Mouse (Mus musculus) lung, embryonic 14.5 days (tissue): Measurements from ENCODE around the gene Pcyt2. TPM values are rescaled to one million over a fixed set of nuclear protein-coding genes. Genes with fewer than 3 reads are reported as not detected.

Experiments
- ATAC-seq: fragments of 200-750 bp; cut with Nextera tagmentation; 2 replicates; pipeline ENCODE4 v1.8.0; 2017; ENCODE audit warnings: mild to moderate bottlenecking, moderate TSS enrichment, moderate library complexity; ENCODE audit not compliant: insufficient read depth
- DNase-seq: peaks from one replicate; pipeline ENCODE4 v3.0.0-alpha.2; 2015
- H3K27ac ChIP-seq: fragments of 300-500 bp; sonication (generic); 2 replicates; pipeline ENCODE4 v1.5.1; 2014; ENCODE audit warnings: low read depth, mild to moderate bottlenecking, moderate library complexity
- H3K27me3 ChIP-seq: fragments of 300-500 bp; sonication (generic); 2 replicates; pipeline ENCODE4 v1.6.1; 2014; ENCODE audit warnings: low read length, control low read depth; ENCODE audit not compliant: insufficient read depth
- H3K36me3 ChIP-seq: fragments of 300-500 bp; sonication (generic); 2 replicates; pipeline ENCODE4 v1.6.1; 2014; ENCODE audit warnings: control low read depth; ENCODE audit not compliant: insufficient read depth
- H3K4me1 ChIP-seq: fragments of 300-500 bp; sonication (generic); 2 replicates; pipeline ENCODE4 v1.6.1; 2014; ENCODE audit warnings: antibody characterized with exemption, control low read depth; ENCODE audit not compliant: insufficient read depth
- H3K4me2 ChIP-seq: fragments of 300-500 bp; sonication (generic); 2 replicates; pipeline ENCODE4 v1.6.1; 2014; ENCODE audit warnings: mild to moderate bottlenecking
- H3K4me3 ChIP-seq: fragments of 300-500 bp; sonication (generic); 2 replicates; pipeline ENCODE4 v1.5.1; 2014; ENCODE audit warnings: low read depth, low read length
- H3K9ac ChIP-seq: fragments of 300-500 bp; sonication (generic); 2 replicates; pipeline ENCODE4 v1.6.1; 2014
- H3K9me3 ChIP-seq: fragments of 300-500 bp; sonication (generic); 2 replicates; pipeline ENCODE4 v1.6.1; 2016; ENCODE audit warnings: low read depth, low read length, control low read depth
- CTCF ChIP-seq: IDR thresholded peaks from 2 replicates; pipeline ENCODE4 v1.5.1; 2016; ENCODE audit warnings: antibody characterized with exemption, low read depth
- WGBS: fragments of 180-500 bp; shearing (Covaris S2); extraction: QIAGEN DNeasy Blood & Tissue Kit; methylation state at CpG from one replicate; pipeline ENCODE4 v1.1.7; 2014; 5-methylcytosine and 5-hydroxymethylcytosine counted together
- polyA plus RNA-seq: library from polyadenylated mRNA; unstranded; fragments of >200 nt; fragmentation: Nextera tagmentation; extraction: Ambion mirVana; gene quantifications from 2 replicates; pipeline ENCODE4 v1.2.1, GENCODE M21; 2014

Pcyt2 gene
- polyA plus RNA-seq, 1 experiment from 2014 or later: 99.5 TPM

DNA sequence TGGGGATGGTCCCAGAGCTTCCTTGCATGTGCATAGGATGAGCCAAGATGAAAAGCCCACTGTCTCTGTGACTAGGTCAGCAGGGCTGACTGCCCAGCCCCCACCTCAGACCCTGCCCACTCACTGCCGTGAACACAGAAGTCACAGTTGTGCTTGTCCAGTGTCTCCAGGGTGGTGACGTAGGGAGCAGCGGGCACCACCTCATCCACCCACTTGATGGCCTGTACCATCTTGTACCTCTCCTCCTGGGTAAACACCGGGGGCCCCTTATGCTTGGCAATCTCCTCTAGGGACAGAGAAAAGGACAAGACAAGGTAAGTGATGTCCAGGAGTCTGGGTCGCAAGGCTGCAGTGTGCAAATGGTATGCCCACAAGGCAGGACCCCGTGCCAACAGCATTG lies 2.6 kb downstream of the Pcyt2 start:
- Histone ChIP-seq H3K36me3 (peaks cover 73% of the 10 kb centered on the region), H3K27ac (no peak overlapping the region), H3K4me1 (peaks cover 4% of the 10 kb centered on the region; the same call in 1 of the 2 replicates), H3K9me3 (no peaks in the 10 kb centered on the region), H3K27me3 (no peaks in the 10 kb centered on the region), H3K4me3 (no peak overlapping the region), H3K4me2 (no peak overlapping the region), H3K9ac (no peak overlapping the region)
- no peak for TF ChIP-seq CTCF
- 92% methylated on average over 6 of the region's 6 CpGs for WGBS
- ATAC-seq (no peak), DNase-seq (no peak)

DNA sequence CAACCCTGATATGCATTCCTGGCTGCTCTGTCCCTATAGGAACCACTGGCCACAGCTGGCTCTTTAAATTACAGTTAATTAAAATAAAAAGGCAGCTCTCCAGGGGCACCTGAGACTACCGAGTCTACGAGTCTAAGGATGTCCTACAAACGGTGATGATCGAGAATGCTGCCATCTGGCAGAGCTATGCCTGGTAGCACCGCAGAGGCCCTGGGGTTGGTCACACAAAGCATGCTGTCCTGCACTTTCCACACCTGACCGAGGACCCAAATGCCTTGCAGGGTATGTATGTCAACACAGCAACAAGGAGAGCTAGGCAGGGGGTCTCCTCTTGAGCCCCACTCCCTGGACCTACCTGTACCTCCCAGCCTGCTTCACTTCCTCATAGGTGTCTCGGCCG lies 3.8 kb downstream of the Pcyt2 start:
- DNase-seq (no peak), ATAC-seq (no peak)
- peaks cover 71% of the 10 kb centered on the region for H3K36me3 ChIP-seq
- no peak overlapping the region for H3K4me3 ChIP-seq
- 88% methylated on average over 8 of the region's 8 CpGs for whole genome bisulfite sequencing
- peaks cover 4% of the 10 kb centered on the region; the same call in 1 of the 2 replicates for H3K4me1 ChIP-seq
- H3K27ac ChIP-seq: no peak overlapping the region
- H3K9me3 ChIP-seq: no peaks in the 10 kb centered on the region
- no peaks in the 10 kb centered on the region for H3K27me3 ChIP-seq
- no peak for TF ChIP-seq CTCF
- H3K9ac ChIP-seq: no peak overlapping the region
- no peak overlapping the region for H3K4me2 ChIP-seq

DNA sequence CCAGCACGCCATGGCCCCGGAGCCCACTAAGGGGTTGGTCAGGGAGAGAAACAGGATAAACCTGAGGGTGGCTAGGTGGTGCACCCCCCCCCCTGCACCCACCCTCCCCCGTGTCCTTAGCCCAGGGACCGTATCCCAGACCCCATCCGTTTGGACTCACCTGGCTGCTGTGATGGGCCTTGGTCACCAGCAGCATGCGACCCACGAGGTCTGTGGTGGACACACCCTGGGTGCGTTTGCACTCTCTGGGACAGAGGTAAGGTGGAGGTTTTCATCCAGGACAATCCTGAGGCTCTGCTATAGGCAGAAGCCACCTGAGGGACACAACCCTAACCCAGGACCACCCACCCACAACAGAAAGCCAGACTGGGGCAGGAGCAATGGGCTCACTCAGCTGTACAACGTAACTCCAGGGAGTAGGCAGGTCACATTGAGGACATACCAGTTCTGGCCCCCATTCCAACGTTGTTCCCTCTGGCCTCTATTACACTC lies 4.2 kb downstream of the Pcyt2 start:
- 85% methylated on average over 10 of the region's 10 CpGs for WGBS
- TF ChIP-seq CTCF: no peak
- Histone ChIP-seq H3K4me2 (no peak overlapping the region), H3K4me1 (peaks cover 8% of the 10 kb centered on the region), H3K36me3 (peaks cover 66% of the 10 kb centered on the region), H3K27ac (no peak overlapping the region), H3K9ac (no peak overlapping the region), H3K9me3 (no peaks in the 10 kb centered on the region), H3K27me3 (no peaks in the 10 kb centered on the region), H3K4me3 (no peak overlapping the region)
- ATAC-seq: no peak
- DNase-seq: no peak

DNA sequence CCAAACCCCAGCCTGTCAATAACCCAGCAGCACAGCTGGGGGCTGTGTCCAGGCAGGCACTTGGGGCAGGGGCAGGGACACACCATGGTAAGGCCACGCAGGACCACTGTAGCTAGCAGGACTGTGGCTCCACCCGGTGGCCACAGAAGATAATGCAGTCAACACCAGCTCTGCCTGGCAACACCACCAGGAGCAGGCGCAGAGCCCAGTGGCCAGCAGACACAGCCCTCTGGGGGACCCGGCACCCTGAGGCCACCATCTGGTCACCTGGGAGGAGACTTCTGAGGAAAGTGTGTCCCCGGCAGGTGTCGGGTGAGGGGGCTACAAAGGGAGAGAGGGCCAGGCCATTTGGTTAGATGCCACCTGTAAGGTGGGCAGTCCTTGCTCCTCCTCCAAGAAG lies 5.0 kb downstream of the Pcyt2 start:
- peaks cover 13% of the 10 kb centered on the region for H3K4me1 ChIP-seq
- no peak overlapping the region for H3K9ac ChIP-seq
- H3K9me3 ChIP-seq: no peaks in the 10 kb centered on the region
- H3K27me3 ChIP-seq: no peaks in the 10 kb centered on the region
- 32% methylated on average over 6 of the region's 6 CpGs for WGBS
- no peak; the same call in 1 of the 2 replicates for ATAC-seq
- no peak overlapping the region for H3K4me2 ChIP-seq
- no peak overlapping the region for H3K27ac ChIP-seq
- peak; percentile 90 for TF ChIP-seq CTCF
- H3K36me3 ChIP-seq: peaks cover 61% of the 10 kb centered on the region
- no peak overlapping the region for H3K4me3 ChIP-seq
- DNase-seq: peak; percentile 83

DNA sequence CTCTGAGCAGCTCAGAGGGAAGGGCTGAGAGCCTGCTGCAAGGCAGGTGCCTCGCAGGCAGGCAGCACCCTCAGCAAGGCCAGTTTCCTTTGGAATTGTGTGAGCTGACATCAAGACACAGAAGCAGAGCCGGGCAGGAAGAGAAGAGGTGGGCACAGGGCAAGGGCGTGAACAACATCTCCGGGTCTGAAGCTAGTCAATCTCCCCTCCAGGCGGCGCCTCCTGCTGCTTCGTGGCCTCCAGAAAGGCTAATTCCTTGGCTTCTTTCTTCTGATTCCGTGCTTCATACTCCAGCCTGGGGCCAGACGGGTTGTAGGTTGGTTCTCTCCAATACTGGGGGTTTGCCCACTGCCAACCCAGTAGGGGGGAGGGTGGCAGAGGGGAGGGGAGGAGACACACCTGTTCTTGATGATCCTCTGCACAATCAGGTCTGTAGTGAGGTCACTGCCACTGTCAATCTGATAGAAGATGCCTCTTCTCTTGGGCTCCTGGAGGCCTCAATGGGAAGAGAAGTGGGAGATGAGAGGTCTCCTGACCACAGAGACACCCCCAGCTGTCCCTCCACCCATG lies 7.2 kb downstream of the Pcyt2 start:
- TF ChIP-seq CTCF: no peak
- ATAC-seq: no peak
- DNase-seq: no peak
- Histone ChIP-seq H3K4me2 (no peak overlapping the region), H3K36me3 (peaks cover 66% of the 10 kb centered on the region), H3K9ac (no peak overlapping the region), H3K4me1 (peaks cover 11% of the 10 kb centered on the region; the same call in 1 of the 2 replicates), H3K4me3 (no peak overlapping the region), H3K27me3 (no peaks in the 10 kb centered on the region), H3K9me3 (no peaks in the 10 kb centered on the region), H3K27ac (no peak overlapping the region)
- 85% methylated on average over 9 of the region's 9 CpGs for WGBS

DNA sequence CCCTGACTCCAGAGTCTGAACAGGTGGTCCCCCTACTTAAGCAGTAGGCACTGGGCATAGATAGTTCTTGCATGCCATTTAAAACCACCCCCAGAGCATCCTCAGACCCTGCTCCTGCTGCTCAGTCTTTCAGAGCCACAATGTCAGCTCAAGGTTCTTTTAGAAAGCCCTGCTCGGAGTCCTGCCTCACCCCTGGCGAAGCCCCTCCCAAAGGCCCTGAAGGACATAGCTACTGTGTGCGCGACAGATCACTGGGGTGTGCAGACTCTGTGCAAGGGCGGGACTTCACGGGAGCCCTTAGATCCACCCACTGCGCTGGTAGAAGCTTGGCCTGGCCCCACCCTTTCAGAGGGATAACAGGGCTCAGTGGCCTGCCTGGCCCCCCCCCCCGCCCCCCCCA lies 8.5 kb downstream of the Pcyt2 start:
- 42% methylated on average over 8 of the region's 8 CpGs for WGBS
- Histone ChIP-seq H3K9ac (no peak overlapping the region), H3K36me3 (peaks cover 68% of the 10 kb centered on the region), H3K27me3 (no peaks in the 10 kb centered on the region), H3K4me3 (no peak overlapping the region), H3K27ac (no peak overlapping the region), H3K4me2 (no peak overlapping the region), H3K4me1 (peaks cover 11% of the 10 kb centered on the region; the same call in 1 of the 2 replicates), H3K9me3 (no peaks in the 10 kb centered on the region)
- TF ChIP-seq CTCF: no peak
- ATAC-seq: no peak
- DNase-seq: no peak

DNA sequence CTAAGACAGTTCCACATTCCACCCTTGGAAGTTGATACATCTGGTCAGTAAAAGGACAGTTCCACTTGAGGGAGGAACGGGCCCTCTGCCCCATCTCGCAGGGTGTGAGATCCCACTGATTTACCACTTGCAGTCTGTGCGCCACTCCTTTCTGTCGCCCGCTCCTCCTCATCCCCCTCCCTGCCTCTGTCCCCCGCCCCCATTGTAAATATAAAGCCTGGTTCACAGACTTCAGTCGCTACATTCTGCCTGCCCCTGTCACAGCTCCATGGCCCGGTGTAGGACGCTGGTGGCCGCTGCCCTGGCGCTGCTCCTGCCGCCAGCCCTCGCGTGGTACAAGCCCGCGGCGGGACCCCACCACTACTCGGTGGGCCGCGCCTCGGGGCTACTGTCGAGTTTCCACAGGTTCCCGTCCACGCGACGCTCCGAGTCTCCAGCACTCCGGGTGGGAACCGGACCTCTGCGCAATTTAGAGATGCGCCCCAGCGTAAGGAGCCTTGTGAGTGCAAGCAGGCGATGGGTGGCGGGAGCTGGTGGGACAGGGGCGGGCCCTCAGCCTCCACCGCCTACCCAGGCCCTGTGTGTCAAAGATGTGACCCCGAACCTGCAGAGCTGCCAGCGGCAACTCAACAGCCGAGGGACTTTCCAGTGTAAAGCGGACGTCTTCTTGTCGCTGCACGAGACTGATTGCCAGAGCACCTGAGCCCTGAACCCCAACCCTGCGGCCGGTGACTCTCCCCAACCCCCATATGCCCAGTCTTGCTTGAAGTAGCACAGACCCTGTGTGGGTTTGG lies 9.3 kb downstream of the Pcyt2 start, which contains the start of gene Npb:
Npb (plus strand) TSS at position 237 of the 794 bp plus-strand sequence.
- TF ChIP-seq CTCF: no peak
- peaks cover 11% of the 10 kb centered on the region; the same call in 1 of the 2 replicates for H3K4me1 ChIP-seq
- H3K9ac ChIP-seq: peak within 1 kb of the TSS; percentile 54
- no peak within 1 kb of the TSS for H3K27ac ChIP-seq
- H3K9me3 ChIP-seq: no peaks in the 10 kb centered on the region
- whole genome bisulfite sequencing: 4% methylated on average over 45 of the region's 45 CpGs
- ATAC-seq (peak; percentile 19; the same call in 1 of the 2 replicates), DNase-seq (peak; percentile 18)
- H3K4me2 ChIP-seq: peak within 1 kb of the TSS; percentile 73
- no peaks in the 10 kb centered on the region for H3K27me3 ChIP-seq
- peak within 1 kb of the TSS; percentile 32 for H3K4me3 ChIP-seq
- peaks cover 68% of the 10 kb centered on the region for H3K36me3 ChIP-seq
